Mouse (Mus musculus) G1E (cell line): ENCODE measurements at regions not wholly inside any gene's neighbourhood (a gene's known extent, or its start where the extent isn't known, plus 50 kb on each side); places are given as distances from the start of the nearest gene placed in this dataset.

Experiments
- CTCF ChIP-seq: IDR thresholded peaks from 2 replicates; pipeline ENCODE4 v1.5.1; 2012; ENCODE audit warnings: low read depth, low read length, inconsistent platforms, mixed read lengths
- GATA1 ChIP-seq: IDR thresholded peaks from 2 replicates; pipeline ENCODE4 v1.6.1; 2012; ENCODE audit warnings: borderline replicate concordance, low read length, inconsistent platforms, mixed read lengths
- TAL1 ChIP-seq: conservative IDR thresholded peaks from 2 replicates; pipeline ENCODE4 v1.6.1; 2012; ENCODE audit warnings: low read depth, low read length, inconsistent platforms, mixed read lengths

GRCm38 (mm10) chr7:125139196-125139595 is 305.3 kb upstream of the Kdm8 start:
- no peak for TF ChIP-seq CTCF
- TF ChIP-seq TAL1 = no peak
- TF ChIP-seq GATA1 = no peak
